Mouse (Mus musculus) monocyte, adult 59 days (primary cell): ENCODE results near the gene Tex21. TPM values are rescaled to one million over a fixed set of nuclear protein-coding genes. Genes with fewer than 3 reads are reported as not detected.

Experiments
- total RNA-seq, 2 experiments: library from RNA; stranded (reverse); gene quantifications; one replicate each; pipeline ENCODE4 v1.2.4; 2023

Tex21 gene
- total RNA-seq: not detected

DNA sequence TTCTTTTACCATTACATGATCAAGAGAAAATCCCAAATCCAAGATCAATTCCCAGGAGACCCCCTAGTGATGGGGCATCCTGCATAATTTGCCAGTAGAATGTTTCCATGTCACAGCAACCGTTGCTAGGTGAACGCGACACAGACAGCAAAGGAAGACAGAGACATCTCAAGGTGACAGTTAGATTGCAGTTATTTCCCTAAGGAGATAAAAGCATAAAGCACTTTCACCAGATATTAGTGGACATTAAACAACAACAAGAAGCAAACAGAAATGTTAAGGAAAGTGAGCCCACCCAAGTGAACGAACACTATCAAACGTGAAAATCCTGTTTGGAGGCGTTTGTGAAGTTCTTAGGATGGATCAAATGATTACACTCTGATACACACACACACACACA, at the start of gene Tex21:
Tex21 (minus strand) TSS at position 101 of the 400 bp plus-strand sequence.

DNA sequence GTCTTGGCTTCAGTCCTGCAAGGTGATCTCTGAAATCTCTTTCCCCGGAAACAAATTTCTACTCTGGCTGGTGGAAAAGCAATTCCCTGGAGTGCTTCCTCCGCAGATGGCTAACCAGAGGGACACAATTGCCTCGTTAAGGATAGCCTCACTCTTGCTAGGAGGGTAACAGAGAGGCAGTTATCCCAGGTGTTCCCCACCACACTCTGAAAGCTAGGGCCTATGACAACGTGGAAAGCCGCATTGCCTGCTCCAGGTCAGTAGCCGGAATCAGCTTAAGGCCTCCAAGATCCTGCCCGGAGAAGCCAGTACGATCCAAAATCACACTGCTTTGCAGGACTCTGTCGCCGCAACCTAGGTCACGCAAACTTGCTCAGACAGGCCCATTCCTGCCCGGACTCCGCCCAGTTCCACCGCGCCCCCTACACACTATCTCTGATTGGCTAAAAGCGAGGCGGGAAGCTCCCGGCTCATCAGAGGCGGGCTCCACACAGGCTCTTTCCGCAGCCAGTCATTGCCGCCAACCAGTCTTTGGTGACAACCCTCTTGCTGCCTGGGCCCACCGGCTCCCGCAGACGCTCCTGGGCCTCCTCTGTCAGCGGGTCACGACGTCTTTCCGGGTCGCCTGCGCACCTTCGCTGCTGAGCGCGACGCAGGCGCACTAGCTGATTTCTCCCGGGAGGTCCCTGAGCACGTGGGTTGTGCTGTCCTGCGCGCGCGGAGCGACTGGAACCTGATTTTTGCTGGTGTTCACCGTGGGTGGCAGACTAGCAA, 8.4 kb upstream of the Tex21 start, which contains the start of gene Mthfd1:
Mthfd1 (plus strand) TSS at position 574 of the 774 bp plus-strand sequence.

DNA sequence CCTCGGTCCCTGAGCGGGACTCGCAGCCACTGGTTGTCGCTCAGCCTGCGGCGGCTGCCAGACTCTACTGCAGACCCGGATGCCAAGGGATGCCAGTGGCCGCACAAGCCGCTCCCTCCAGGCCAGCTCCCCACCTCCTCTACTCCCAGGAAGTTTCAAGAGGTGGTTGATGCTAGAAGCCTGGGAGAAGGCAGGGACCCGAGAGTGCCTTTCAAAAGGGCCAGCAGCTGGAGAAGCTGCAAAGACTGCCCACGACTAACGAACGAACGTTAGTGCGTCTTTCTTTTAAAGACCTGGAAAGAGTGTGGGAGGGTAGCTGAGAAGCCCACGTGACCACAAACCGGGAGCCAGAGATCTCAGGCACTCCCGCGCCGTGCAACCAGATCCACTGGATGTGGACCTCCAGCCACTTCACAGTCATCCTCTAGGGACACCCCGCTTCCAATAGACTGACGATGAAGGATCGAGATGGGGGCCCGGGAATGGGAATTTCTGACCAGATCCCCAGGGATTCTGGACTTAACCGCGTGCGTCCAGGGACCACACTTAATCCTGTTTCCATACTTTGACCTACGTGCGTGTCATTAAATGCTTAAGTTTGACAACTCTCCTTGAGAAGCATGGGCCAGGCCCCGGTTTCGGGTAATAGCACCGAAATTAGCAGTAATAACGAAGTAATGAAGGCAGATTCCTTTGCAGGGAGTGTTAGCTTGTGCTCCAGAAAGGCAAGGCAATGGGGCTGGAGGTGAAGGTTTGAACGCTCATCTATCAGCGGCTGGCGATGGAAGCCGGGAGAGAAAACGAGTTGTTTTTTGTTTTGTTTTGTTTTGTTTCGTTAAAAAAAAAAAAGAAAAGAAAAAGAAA, 69.3 kb downstream of the Tex21 start, which contains the start of gene Esr2:
Esr2 (minus strand) TSS at position 260 of the 864 bp plus-strand sequence.

Other genes with a start within 250 kb of the Tex21 start
- gene Esr2, start 69.5 kb downstream of the Tex21 start, total RNA-seq: not detected
- 10 to 100 TPM in 1 of 2 experiments, 1 to 10 TPM in 1; 9.9 to 13.7 TPM for gene Mthfd1, start 8.6 kb upstream of the Tex21 start, total RNA-seq
- under 1 TPM; 0.24 to 0.33 TPM for gene Akap5, start 78.1 kb upstream of the Tex21 start, total RNA-seq
- gene Zbtb25, start 122.9 kb upstream of the Tex21 start, total RNA-seq: 10 to 100 TPM in 1 of 2 experiments, 1 to 10 TPM in 1; 9.5 to 12.8 TPM
- gene Zbtb1, start 123.5 kb upstream of the Tex21 start, total RNA-seq: 10 to 100 TPM; 10.2 to 11.0 TPM
- 1 to 10 TPM; 7.3 to 9.1 TPM for gene Hspa2, start 157.4 kb upstream of the Tex21 start, total RNA-seq
- not detected for gene Ppp1r36, start 170.8 kb upstream of the Tex21 start, total RNA-seq